Mouse (Mus musculus): ENCODE results near the gene Cenps. TPM values are rescaled to one million over a fixed set of nuclear protein-coding genes. Genes with fewer than 3 reads are reported as not detected.

The Cenps gene
- polyA plus RNA-seq, 1 experiment from 2014 or later: 32.4 TPM

DNA sequence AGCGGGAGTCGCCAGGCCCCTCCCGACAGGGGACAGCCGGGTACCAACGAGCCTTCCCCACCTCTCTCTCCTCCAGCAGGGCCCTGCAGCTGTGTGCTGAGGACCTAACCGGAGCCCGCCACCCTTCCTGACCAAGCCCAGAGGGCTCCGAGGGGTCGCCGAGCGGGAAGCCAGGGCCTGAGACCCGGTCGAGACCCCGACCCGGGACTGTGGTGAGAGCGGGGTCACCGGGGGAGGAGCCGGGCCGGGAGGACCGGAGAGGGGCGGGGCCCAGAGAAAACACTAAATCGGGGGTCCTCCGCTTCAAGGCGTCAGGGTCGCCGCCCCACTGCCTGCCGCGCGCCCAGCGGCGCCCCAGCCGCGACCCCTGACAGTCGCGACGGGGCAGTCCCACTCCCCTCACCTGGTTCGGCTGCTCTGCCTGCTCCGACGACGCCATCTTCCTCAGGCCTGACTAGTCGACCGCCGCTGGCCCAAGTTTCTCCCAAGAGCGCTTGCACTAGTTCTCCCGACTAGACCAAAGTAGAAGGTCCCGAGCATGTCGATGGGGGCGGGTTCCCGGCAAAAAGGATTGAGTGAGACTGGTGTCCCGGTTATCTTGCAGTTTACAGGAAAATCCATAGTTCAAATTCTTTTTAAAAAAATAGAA, 37.9 kb downstream of the Cenps start, which contains the start of gene Pex14:
TSS of gene Pex14 (minus strand) at position 508 of the 649 bp plus-strand sequence.
- peak; percentile 83 for ATAC-seq (ENCODE audit: low FRiP score)
- Histone ChIP-seq H3K9ac (peak within 1 kb of the TSS; percentile 88), H3K4me1 (peaks cover 15% of the 10 kb centered on the region), H3K27ac (peak within 1 kb of the TSS; percentile 73), H3K4me2 (replicated peaks) (peak within 1 kb of the TSS; percentile 78), H3K27me3 (no peaks in the 10 kb centered on the region), H3K36me3 (no peaks in the 10 kb centered on the region), H3K4me3 (peak within 1 kb of the TSS; percentile 99), H3K9me3 (replicated peaks) (no peaks in the 10 kb centered on the region)
- under 1% methylated on average over 50 of the region's 50 CpGs for WGBS

DNA sequence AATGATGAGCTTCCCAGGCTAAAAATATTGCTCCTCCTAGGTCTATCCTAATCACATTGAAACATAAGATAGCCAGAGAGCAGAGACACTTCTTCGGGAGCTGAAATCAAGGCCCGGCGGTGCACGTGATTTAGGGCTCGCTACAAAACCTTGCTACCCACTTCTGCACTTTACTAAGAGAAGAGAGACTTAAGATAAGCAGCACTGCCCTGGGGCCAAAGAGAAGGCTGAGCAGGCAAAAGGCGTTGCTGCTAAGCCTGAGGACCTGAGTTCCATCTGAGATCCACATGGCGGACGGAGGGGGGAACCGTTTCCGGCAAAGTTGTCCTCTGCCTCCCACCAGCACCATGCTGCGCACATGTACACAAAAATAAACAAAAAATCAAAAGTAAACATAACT, 38.9 kb downstream of the Cenps start:
- Histone ChIP-seq H3K4me3 (peak overlapping the region; percentile 99), H3K9ac (peak overlapping the region; percentile 88), H3K4me2 (replicated peaks) (peak overlapping the region; percentile 78), H3K4me1 (peaks cover 12% of the 10 kb centered on the region), H3K27me3 (no peaks in the 10 kb centered on the region), H3K36me3 (peaks cover 6% of the 10 kb centered on the region; the same call in 1 of the 2 replicates), H3K9me3 (replicated peaks) (no peaks in the 10 kb centered on the region), H3K27ac (no peak overlapping the region)
- ATAC-seq (ENCODE audit: low FRiP score): no peak
- WGBS: 28% methylated on average over 11 of the region's 11 CpGs

DNA sequence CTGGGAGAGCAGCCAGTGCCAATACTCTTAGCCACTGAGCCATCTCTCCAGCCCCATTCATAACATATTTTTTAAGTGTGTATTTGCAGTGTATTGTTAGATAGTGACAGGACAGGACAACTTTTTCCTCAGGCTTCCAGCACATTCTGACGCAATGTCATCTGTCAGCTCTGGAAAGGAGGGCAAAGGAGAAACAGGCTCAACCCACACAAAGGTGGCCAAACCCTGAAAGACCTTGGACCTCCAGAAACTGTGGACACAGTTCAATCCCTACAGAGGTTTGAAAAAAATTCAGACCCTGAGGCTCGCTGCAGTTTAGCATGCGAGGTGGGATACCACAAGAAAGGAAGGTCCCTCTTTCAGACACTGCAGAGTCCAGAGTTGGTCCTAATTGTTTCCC, 39.5 kb downstream of the Cenps start:
- H3K4me3 ChIP-seq: no peak overlapping the region
- peak overlapping the region; percentile 78; the same call in 1 of the 2 replicates for H3K4me2 ChIP-seq (replicated peaks)
- no peaks in the 10 kb centered on the region for H3K9me3 ChIP-seq (replicated peaks)
- H3K27me3 ChIP-seq: no peaks in the 10 kb centered on the region
- WGBS: 93% methylated on average over 3 of the region's 3 CpGs
- ATAC-seq (ENCODE audit: low FRiP score): no peak
- H3K4me1 ChIP-seq: peaks cover 12% of the 10 kb centered on the region
- H3K9ac ChIP-seq: no peak overlapping the region
- peaks cover 9% of the 10 kb centered on the region for H3K36me3 ChIP-seq
- no peak overlapping the region for H3K27ac ChIP-seq

DNA sequence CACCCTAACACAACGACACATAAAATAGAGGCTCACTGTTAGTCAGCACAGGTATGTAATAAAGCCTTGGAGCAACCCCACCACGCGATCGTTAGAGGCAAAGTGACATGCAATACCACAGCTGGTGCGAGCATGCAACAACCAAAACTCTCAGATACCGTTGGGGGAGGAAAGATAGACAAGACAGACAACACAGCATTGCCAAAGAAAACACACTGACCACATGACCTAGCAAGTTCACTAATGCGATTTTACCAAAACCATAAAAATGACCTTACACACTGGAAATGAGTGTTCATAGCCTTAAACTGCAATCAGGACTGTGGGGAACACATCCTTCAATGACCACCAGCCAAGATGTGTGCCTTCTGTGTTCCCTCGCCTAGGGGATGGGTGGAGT, 46.1 kb downstream of the Cenps start:
- H3K9me3 ChIP-seq (replicated peaks): no peaks in the 10 kb centered on the region
- no peaks in the 10 kb centered on the region for H3K4me1 ChIP-seq
- H3K4me3 ChIP-seq: no peak overlapping the region
- peaks cover 21% of the 10 kb centered on the region for H3K36me3 ChIP-seq
- 90% methylated on average over 8 of the region's 8 CpGs for WGBS
- no peaks in the 10 kb centered on the region for H3K27me3 ChIP-seq
- no peak overlapping the region for H3K4me2 ChIP-seq (replicated peaks)
- no peak overlapping the region for H3K9ac ChIP-seq
- no peak overlapping the region for H3K27ac ChIP-seq
- ATAC-seq (ENCODE audit: low FRiP score): no peak

DNA sequence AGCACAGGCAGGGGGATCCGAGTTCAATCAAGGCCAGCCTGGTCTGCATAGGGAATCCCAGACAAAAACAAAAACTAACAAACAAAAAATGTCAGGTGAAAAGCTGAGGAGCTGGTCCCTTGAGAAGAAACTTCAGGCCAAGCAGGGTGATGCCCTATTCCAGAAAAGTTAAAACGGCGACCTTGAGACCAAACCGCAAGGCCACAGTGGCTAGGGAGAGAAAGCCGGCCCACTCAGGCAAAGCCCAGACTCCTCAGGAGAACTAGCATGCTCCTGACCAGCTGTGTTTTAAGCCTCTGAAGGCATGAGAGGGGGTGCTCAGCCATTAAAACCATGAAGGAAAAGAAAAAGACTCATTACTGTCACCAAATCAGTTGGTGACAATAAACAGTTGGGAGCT, 52.0 kb downstream of the Cenps start:
- Histone ChIP-seq H3K36me3 (no peaks in the 10 kb centered on the region), H3K4me3 (no peak overlapping the region), H3K27me3 (no peaks in the 10 kb centered on the region), H3K4me2 (replicated peaks) (no peak overlapping the region), H3K4me1 (0 out of 2 replicates have a peak, but pooled peaks cover 6% of the 10 kb centered on the region), H3K9me3 (replicated peaks) (no peaks in the 10 kb centered on the region), H3K9ac (no peak overlapping the region), H3K27ac (no peak overlapping the region)
- no peak for ATAC-seq (ENCODE audit: low FRiP score)
- WGBS: 85% methylated on average over 5 of the region's 5 CpGs

DNA sequence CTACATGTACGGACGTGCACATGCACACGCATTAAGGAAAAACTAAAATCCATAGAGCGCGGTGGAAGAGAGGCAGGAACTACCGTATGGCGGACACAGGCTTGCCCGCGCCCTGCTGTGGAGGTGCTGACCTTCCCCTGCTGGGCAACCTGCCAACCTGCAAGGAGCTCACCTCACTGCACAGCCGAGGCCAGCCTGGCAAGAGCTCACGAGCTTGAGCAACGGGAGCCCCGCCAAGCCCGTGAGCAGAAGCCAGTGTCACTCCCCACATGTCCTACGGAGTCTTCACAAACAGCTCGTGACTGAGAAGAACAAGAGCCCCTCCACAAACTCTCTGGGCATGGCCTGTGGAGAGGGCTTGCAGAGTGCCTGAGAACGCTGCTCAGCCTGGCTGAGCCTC, 55.9 kb downstream of the Cenps start:
- H3K4me2 ChIP-seq (replicated peaks): no peak overlapping the region
- no peaks in the 10 kb centered on the region for H3K36me3 ChIP-seq
- peaks cover 8% of the 10 kb centered on the region; the same call in 1 of the 2 replicates for H3K4me1 ChIP-seq
- H3K4me3 ChIP-seq: no peak overlapping the region
- WGBS: 78% methylated on average over 17 of the region's 17 CpGs
- H3K9ac ChIP-seq: no peak overlapping the region
- no peak for ATAC-seq (ENCODE audit: low FRiP score)
- H3K27ac ChIP-seq: peak overlapping the region; percentile 17; the same call in 1 of the 2 replicates
- H3K9me3 ChIP-seq (replicated peaks): no peaks in the 10 kb centered on the region
- no peaks in the 10 kb centered on the region for H3K27me3 ChIP-seq

DNA sequence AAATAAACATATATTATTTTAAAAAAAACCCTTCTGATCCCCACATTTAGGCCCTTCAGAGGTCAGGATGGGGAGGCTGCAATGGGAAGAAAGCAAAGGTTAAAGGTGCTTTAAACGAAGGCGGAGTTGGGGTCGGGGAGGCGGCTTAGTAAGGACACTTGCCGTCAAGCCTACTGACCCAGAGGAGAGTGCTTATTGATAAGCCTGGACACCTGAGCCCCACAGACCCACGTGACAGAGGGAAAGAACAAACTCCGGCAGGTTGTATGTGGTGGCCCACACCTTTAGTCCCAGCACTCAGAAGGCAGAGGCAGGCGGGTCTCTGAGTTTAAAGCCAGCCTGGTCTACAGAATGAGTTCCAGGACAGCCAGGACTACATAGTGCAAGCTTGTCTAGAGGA, 57.3 kb downstream of the Cenps start:
- no peak overlapping the region for H3K27ac ChIP-seq
- no peaks in the 10 kb centered on the region for H3K9me3 ChIP-seq (replicated peaks)
- WGBS: 89% methylated on average over 8 of the region's 8 CpGs
- H3K4me1 ChIP-seq: peaks cover 12% of the 10 kb centered on the region
- H3K4me3 ChIP-seq: no peak overlapping the region
- no peak overlapping the region for H3K4me2 ChIP-seq (replicated peaks)
- no peak overlapping the region for H3K9ac ChIP-seq
- H3K27me3 ChIP-seq: no peaks in the 10 kb centered on the region
- no peak for ATAC-seq (ENCODE audit: low FRiP score)
- peaks cover 6% of the 10 kb centered on the region; the same call in 1 of the 2 replicates for H3K36me3 ChIP-seq

DNA sequence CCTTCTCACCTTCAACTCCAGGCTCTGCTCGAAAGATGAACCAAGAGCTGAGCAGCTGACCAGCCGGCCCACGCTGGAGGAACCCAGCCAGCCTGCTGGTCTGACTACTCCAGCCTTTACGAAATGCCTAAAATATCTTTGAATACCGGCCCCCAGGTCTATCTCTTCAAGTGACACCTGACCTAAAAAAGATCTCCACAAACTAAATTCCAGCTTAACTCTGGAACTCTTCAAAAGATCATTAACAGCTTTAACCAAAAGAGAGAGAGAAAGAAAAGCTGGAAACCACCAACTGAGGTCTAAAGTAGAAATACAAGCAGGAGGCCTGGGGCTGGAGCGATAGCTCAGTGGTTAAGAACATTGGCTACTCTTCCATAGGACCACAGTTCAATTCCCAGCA, 57.8 kb downstream of the Cenps start:
- no peak for ATAC-seq (ENCODE audit: low FRiP score)
- no peak overlapping the region for H3K27ac ChIP-seq
- WGBS: 84% methylated on average over 6 of the region's 6 CpGs

DNA sequence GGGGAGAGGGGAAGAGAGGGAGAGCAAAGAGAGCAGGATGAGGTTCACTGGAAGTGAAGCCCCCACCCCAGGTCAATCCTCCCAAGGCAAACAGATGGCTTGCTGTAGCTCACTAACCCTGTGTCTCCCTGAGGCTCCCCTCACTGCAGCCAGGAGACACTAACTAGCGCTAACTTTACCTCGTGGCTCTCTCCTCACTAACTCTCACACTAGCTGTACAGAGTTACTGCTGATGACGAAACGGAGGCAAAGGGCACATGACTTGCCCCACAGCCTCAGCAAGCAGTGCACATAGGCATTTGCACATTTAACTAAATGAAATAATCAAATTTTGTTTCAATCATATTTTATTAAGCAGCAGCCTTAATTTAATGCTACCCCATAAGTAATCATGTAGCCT, 59.2 kb downstream of the Cenps start:
- peaks cover 15% of the 10 kb centered on the region for H3K36me3 ChIP-seq
- H3K27me3 ChIP-seq: no peaks in the 10 kb centered on the region
- peaks cover 12% of the 10 kb centered on the region for H3K4me1 ChIP-seq
- ATAC-seq (ENCODE audit: low FRiP score): no peak
- 60% methylated on average over 4 of the region's 4 CpGs for WGBS
- H3K4me3 ChIP-seq: no peak overlapping the region
- H3K9me3 ChIP-seq (replicated peaks): no peaks in the 10 kb centered on the region
- H3K9ac ChIP-seq: no peak overlapping the region
- no peak overlapping the region for H3K4me2 ChIP-seq (replicated peaks)
- H3K27ac ChIP-seq: no peak overlapping the region

More for the DNA sequence above, 57.8 kb downstream of the Cenps start:
- Histone ChIP-seq H3K9me3 (replicated peaks) (no peaks in the 10 kb centered on the region), H3K36me3 (peaks cover 11% of the 10 kb centered on the region), H3K4me2 (replicated peaks) (no peak overlapping the region), H3K4me1 (peaks cover 12% of the 10 kb centered on the region), H3K9ac (no peak overlapping the region), H3K4me3 (no peak overlapping the region), H3K27me3 (no peaks in the 10 kb centered on the region)

Other genes with a start within 250 kb of the Cenps start
- gene Pex14, start 37.8 kb downstream of the Cenps start, polyA plus RNA-seq (2016; fragmentation: Nextera tagmentation; extraction: Ambion mirVana): 49.4 and 55.5 TPM in 2 replicates
- gene Dffa, start 33.5 kb downstream of the Cenps start, polyA plus RNA-seq (2016; fragmentation: Nextera tagmentation; extraction: Ambion mirVana): 30.2 and 30.6 TPM in 2 replicates
- 0.34 and 0.36 TPM in 2 replicates for gene Cort, start 10.9 kb downstream of the Cenps start, polyA plus RNA-seq (2016; fragmentation: Nextera tagmentation; extraction: Ambion mirVana)
- 116 and 123 TPM in 2 replicates for gene Pgd, start 29.1 kb upstream of the Cenps start, polyA plus RNA-seq (2016; fragmentation: Nextera tagmentation; extraction: Ambion mirVana)
- gene Kif1b, start 170.1 kb upstream of the Cenps start, polyA plus RNA-seq (2016; fragmentation: Nextera tagmentation; extraction: Ambion mirVana): 139 and 140 TPM in 2 replicates

Data from hindbrain, embryonic 12.5 days (tissue).